Mouse (Mus musculus) small intestine, adult 2 months (tissue): ENCODE data around the gene Trove2. TPM values are rescaled to one million over a fixed set of nuclear protein-coding genes. Genes with fewer than 3 reads are reported as not detected.

ENCODE experiments used
- H3K27ac ChIP-seq: fragments of 200-500 bp; 2 replicates; pipeline ENCODE4 v1.5.1; 2012; ENCODE audit warnings: low read depth, low read length, control low read depth, inconsistent platforms; ENCODE audit not compliant: insufficient read depth
- H3K27me3 ChIP-seq: fragments of 200-500 bp; 2 replicates; pipeline ENCODE4 v1.6.1; 2012; ENCODE audit warnings: mild to moderate bottlenecking, moderate library complexity, low read length, inconsistent platforms; ENCODE audit not compliant: control insufficient read depth, insufficient read depth
- H3K36me3 ChIP-seq: fragments of 200-500 bp; 2 replicates; pipeline ENCODE4 v1.6.1; 2012; ENCODE audit warnings: mild to moderate bottlenecking, low read length, control low read depth, inconsistent platforms; ENCODE audit not compliant: control insufficient read depth, insufficient read depth
- H3K4me1 ChIP-seq: fragments of 200-500 bp; 2 replicates; pipeline ENCODE4 v1.6.1; 2012; ENCODE audit warnings: low read length, inconsistent platforms, mixed read lengths; ENCODE audit not compliant: control insufficient read depth, insufficient read depth, insufficient read length
- H3K4me3 ChIP-seq: fragments of 200-500 bp; 2 replicates; pipeline ENCODE4 v1.5.1; 2012; ENCODE audit warnings: low read depth, mild to moderate bottlenecking, control low read depth, inconsistent platforms, low read length, moderate library complexity
- CTCF ChIP-seq: fragments of 200-500 bp; IDR thresholded peaks from 2 replicates; pipeline ENCODE4 v1.5.1; 2012; ENCODE audit warnings: low read depth, mild to moderate bottlenecking, control low read depth, inconsistent platforms, low read length, moderate library complexity, mixed read lengths; ENCODE audit not compliant: insufficient replicate concordance, insufficient read length; ENCODE audit errors: extremely low read depth
- POLR2A ChIP-seq: fragments of 200-500 bp; IDR thresholded peaks from 2 replicates; pipeline ENCODE4 v1.6.1; 2012; ENCODE audit warnings: low read depth, mild to moderate bottlenecking, control low read depth, inconsistent platforms, low read length, moderate library complexity
- WGBS: fragments of 180-500 bp; shearing (Covaris S2); methylation state at CpG from one replicate; pipeline ENCODE4 v1.1.7; 2018; 5-methylcytosine and 5-hydroxymethylcytosine counted together
- polyA plus RNA-seq: library from polyadenylated mRNA; depleted of rRNA; stranded (reverse); fragments of >200 nt; gene quantifications from 2 replicates; pipeline ENCODE4 v1.2.3, GENCODE M21; 2012; rRNA removed

Trove2 gene
- polyA plus RNA-seq, 1 experiment = 0.08 TPM

DNA sequence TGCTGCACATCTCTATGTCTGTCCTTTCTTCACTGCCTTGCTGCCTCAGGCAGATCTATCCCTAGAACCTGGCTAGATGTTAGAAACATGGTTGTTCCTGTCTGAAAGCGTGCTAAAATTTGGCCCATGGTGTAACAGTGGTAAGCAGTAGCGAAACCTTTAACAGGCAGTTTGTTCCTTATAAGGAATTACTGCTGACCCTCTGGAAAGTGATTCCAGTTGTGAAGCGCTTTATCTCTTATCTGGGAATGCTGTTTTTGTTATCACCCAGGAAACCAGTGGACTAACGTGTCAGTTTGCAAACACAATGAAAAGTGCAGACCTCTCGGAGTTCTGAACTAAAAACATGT is 66.3 kb downstream of the Trove2 start:
- TF ChIP-seq POLR2A (no peak), CTCF (no peak)
- no peaks in the 10 kb centered on the region for H3K4me1 ChIP-seq
- no peak overlapping the region for H3K4me3 ChIP-seq
- WGBS = 39% methylated on average over 5 of the region's 5 CpGs
- H3K36me3 ChIP-seq = no peaks in the 10 kb centered on the region
- H3K27me3 ChIP-seq = no peaks in the 10 kb centered on the region
- H3K27ac ChIP-seq = no peak overlapping the region

GRCm38 (mm10) chr1:143709966-143710626 is 66.8 kb downstream of the Trove2 start:
- TF ChIP-seq POLR2A = no peak
- no peak for TF ChIP-seq CTCF
- WGBS = 40% methylated on average over 7 of the region's 7 CpGs
- Histone ChIP-seq H3K36me3 (no peaks in the 10 kb centered on the region), H3K4me3 (no peak overlapping the region), H3K27me3 (no peaks in the 10 kb centered on the region), H3K27ac (no peak overlapping the region), H3K4me1 (no peaks in the 10 kb centered on the region)

DNA sequence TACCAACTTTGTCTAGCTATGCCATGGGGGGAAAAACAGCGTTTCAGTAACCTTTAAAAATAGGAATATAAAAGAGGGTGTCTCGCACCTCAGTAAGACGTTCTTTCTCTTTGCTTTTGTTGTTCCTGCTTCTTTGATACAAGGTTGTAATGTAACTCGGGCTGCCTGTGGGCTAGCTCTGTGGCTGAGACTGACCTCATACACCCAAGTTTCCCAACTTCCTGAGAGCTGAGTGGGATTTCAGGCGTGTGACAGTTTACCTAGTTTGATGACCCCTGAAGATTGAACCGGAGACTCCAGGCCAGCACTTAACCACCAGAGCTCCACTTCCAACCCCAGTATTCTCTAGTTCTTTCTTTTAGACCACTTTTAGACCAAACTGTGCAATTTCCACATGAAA is 68.5 kb downstream of the Trove2 start:
- no peak for TF ChIP-seq CTCF
- no peak for TF ChIP-seq POLR2A
- no peaks in the 10 kb centered on the region for H3K36me3 ChIP-seq
- no peak overlapping the region for H3K27ac ChIP-seq
- 74% methylated on average over 6 of the region's 6 CpGs for WGBS
- no peaks in the 10 kb centered on the region for H3K27me3 ChIP-seq
- no peak overlapping the region for H3K4me3 ChIP-seq
- no peaks in the 10 kb centered on the region for H3K4me1 ChIP-seq

DNA sequence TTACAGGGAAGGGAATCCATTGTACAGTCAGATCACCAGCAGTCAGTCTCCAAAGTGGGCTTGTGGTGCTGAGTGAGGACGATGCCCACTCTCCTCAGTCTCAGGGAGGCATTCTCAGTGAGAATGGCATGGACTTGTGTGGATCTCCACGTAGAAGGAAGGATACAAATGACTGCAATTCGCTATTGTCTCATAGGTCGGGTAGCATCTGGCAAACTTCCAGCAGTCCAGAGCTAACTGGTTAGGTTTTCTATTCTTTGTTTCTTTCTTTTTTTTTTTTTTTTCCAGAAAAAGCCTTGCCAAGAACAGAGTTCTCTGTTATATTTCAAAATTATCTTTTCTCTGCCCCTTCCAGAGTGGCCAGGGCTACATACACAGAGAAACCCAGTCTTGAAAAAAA is 69.9 kb downstream of the Trove2 start:
- H3K27ac ChIP-seq = no peak overlapping the region
- H3K4me3 ChIP-seq = no peak overlapping the region
- H3K4me1 ChIP-seq = no peaks in the 10 kb centered on the region
- H3K36me3 ChIP-seq = no peaks in the 10 kb centered on the region
- H3K27me3 ChIP-seq = no peaks in the 10 kb centered on the region
- TF ChIP-seq POLR2A (no peak), CTCF (no peak)
- WGBS = 34% methylated on average over 4 of the region's 4 CpGs

DNA sequence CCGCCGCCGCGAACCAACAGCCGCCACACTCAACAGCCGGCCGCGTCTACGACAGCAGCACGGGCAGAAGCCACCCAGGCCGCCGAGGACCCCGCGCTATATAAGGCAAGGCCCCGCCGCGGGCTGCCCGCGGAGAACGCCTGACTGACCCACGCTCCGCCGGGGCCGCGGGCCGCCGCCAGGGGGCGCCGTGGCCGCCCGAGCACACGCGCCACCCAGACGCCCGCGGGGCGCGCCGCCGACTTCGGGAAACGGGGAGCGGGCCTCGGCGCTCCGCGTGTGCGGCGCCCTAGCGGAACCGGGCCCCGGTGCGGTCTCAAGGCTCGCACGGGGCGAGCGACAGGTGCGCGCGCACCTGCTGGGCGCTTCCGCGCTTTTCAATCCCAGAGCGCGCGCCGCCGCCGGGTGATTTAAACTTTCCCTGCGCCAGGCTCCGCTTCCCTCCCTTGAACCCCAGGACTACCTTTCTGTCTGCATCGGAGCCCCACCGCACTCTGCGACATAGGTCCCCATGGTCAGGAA is 74.1 kb downstream of the Trove2 start, which contains the start of gene Cdc73:
TSS of gene Cdc73 (minus strand) at position 153 of the 522 bp plus-strand sequence.
- Histone ChIP-seq H3K27me3 (no peaks in the 10 kb centered on the region), H3K27ac (peak within 1 kb of the TSS; percentile 82), H3K4me3 (peak within 1 kb of the TSS; percentile 80), H3K36me3 (peaks cover 3% of the 10 kb centered on the region), H3K4me1 (no peaks in the 10 kb centered on the region)
- peak; percentile 79 for TF ChIP-seq CTCF
- TF ChIP-seq POLR2A = no peak; the same call in 1 of the 2 replicates
- WGBS = under 1% methylated on average over 73 of the region's 74 CpGs

- Histone ChIP-seq H3K36me3 (peaks cover 5% of the 10 kb centered on the region), H3K4me3 (peak overlapping the region; percentile 80), H3K4me1 (no peaks in the 10 kb centered on the region), H3K27ac (peak overlapping the region; percentile 82), H3K27me3 (no peaks in the 10 kb centered on the region)
- WGBS = under 1% methylated on average over 48 of the region's 48 CpGs
- TF ChIP-seq POLR2A = no peak
- TF ChIP-seq CTCF = no peak
Measured at GRCm38 (mm10) chr1:143702141-143702740, 74.6 kb downstream of the Trove2 start.

DNA sequence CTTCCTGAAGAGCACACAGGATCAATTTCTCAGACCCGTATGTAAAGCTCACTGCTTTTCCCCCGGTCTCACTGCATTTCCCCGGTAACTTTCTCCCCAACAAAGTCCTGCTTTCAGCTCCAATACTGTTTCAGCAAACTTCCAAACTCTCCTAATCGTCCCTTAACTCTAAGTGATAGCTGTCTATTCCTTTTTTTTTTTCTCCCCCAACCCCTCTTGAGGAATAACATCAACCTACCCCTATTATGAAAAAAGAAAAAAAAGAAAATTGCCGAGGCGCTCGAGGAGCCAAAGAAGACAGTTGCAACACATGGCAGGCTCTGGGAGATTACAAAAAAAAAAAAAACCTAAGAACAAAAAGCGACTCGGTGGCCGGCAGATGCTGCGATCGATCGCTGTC is 75.1 kb downstream of the Trove2 start:
- H3K4me1 ChIP-seq = no peaks in the 10 kb centered on the region
- WGBS = 1% methylated on average over 13 of the region's 13 CpGs
- no peaks in the 10 kb centered on the region for H3K27me3 ChIP-seq
- TF ChIP-seq CTCF = no peak
- TF ChIP-seq POLR2A = no peak
- peak overlapping the region; percentile 80 for H3K4me3 ChIP-seq
- H3K27ac ChIP-seq = peak overlapping the region; percentile 82
- peaks cover 5% of the 10 kb centered on the region for H3K36me3 ChIP-seq

Other genes with a start within 250 kb of the Trove2 start
- gene B3galt2, start 136.4 kb downstream of the Trove2 start, polyA plus RNA-seq = not detected in 2 replicates
- 0.18 and 0.44 TPM in 2 replicates for gene Cdc73, start 74.2 kb downstream of the Trove2 start, polyA plus RNA-seq
- gene Glrx2, start 60.7 kb downstream of the Trove2 start, polyA plus RNA-seq = 4.7 and 14.8 TPM in 2 replicates
- gene Uchl5, start 204 bp upstream of the Trove2 start, polyA plus RNA-seq = 0.25 and 2.9 TPM in 2 replicates
- gene Rgs2, start 227.1 kb upstream of the Trove2 start, polyA plus RNA-seq = 0.60 and 1.6 TPM in 2 replicates